Comparison of ENCODE assay signal across 15 mouse cellular contexts in the genomic region with DNA sequence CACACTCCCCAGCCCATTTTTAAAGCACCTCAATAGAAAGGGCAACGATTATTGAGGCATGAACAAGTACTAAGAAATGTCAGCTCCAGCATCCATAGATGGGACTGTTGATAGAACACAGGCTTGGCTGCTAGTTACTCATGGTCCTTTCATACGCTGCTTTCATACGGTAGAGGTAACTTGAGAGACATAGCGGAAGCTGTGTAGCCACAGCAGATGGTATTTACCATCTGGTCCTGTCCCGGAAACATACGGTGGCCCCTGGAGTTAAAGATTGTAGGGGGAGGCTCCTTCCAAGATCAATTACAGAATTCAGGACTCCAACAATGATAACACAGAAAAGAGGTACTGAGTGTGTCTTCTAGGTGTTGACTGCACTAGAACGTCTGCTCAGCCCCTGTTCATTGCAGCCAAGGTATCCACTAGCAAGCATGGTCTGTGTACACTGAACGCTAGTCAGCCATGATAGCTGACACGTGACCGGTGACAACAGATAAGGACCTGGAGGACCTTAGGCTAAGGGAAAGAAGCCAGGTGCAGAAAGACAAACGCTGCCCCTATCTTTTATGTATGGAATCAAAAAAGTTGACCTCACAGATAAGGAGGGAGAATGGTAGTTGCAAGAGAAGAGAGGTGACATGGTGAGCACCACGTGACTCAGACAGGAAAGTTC. TPM values are rescaled to one million over a fixed set of nuclear protein-coding genes. Genes with fewer than 3 reads are reported as not detected.
DNase-seq lines count a peak whose midpoint lies in the region; ATAC-seq and TF ChIP-seq lines count a peak whose summit lies in the region.
"Had no signal": no experiment of that assay in that cellular context is flagged by ENCODE, and none has a peak within 500 bp of the region (broad histone marks: within the 10 kb centered on the region; RNA-seq: fewer than 3 reads in every experiment).

No protein-coding gene starts in this region.

- H3K4me1 ChIP-seq in forebrain, embryonic 14.5 days (ENCODE audit: control insufficient read depth, insufficient read depth, low read length), result peaks cover 30% of the 10 kb centered on the region
- H3K4me1 ChIP-seq in intestine, embryonic 15.5 days (replicated peaks), result no peaks in the 10 kb centered on the region
- H3K4me1 ChIP-seq in neural tube, embryonic 13.5 days (replicated peaks), result peaks cover 30% of the 10 kb centered on the region
- H3K4me1 ChIP-seq: liver, embryonic 13.5 days had no signal

- no peaks in the 10 kb centered on the region for H3K9me3 ChIP-seq in forebrain, embryonic 14.5 days (replicated peaks; ENCODE audit: control insufficient read depth, low read length)
- H3K9me3 ChIP-seq in intestine, embryonic 15.5 days, result no peaks in the 10 kb centered on the region
- no peaks in the 10 kb centered on the region for H3K9me3 ChIP-seq in neural tube, embryonic 13.5 days
- H3K9me3 ChIP-seq: liver, embryonic 13.5 days had no signal

- H3K27me3 ChIP-seq in forebrain, embryonic 14.5 days (replicated peaks; ENCODE audit: control insufficient read depth, insufficient read depth, low read length), result no peaks in the 10 kb centered on the region
- H3K27me3 ChIP-seq in intestine, embryonic 15.5 days (replicated peaks), result no peaks in the 10 kb centered on the region
- no peaks in the 10 kb centered on the region for H3K27me3 ChIP-seq in neural tube, embryonic 13.5 days
- H3K27me3 ChIP-seq: liver, embryonic 13.5 days had no signal

- no peak overlapping the region; the same call in 1 of the 2 replicates for H3K9ac ChIP-seq in forebrain, embryonic 14.5 days (ENCODE audit: low read length)
- H3K9ac ChIP-seq in intestine, embryonic 15.5 days, result no peak overlapping the region
- no peak overlapping the region for H3K9ac ChIP-seq in neural tube, embryonic 13.5 days
- H3K9ac ChIP-seq: liver, embryonic 13.5 days had no signal

- peaks cover 18% of the 10 kb centered on the region; the same call in 1 of the 2 replicates for H3K36me3 ChIP-seq in forebrain, embryonic 14.5 days (ENCODE audit: control insufficient read depth, insufficient read depth, low read length)
- peaks cover 3% of the 10 kb centered on the region; the same call in 1 of the 2 replicates for H3K36me3 ChIP-seq in intestine, embryonic 15.5 days
- peaks cover 4% of the 10 kb centered on the region; the same call in 1 of the 2 replicates for H3K36me3 ChIP-seq in neural tube, embryonic 13.5 days

- no peak overlapping the region for H3K4me2 ChIP-seq in forebrain, embryonic 14.5 days (ENCODE audit: low read length)
- H3K4me2 ChIP-seq in intestine, embryonic 15.5 days (replicated peaks), result no peak overlapping the region
- no peak overlapping the region for H3K4me2 ChIP-seq in neural tube, embryonic 13.5 days
- H3K4me2 ChIP-seq: liver, embryonic 13.5 days had no signal

- no peak overlapping the region for H3K4me3 ChIP-seq in forebrain, embryonic 14.5 days (ENCODE audit: low read depth, low read length)
- H3K4me3 ChIP-seq in intestine, embryonic 15.5 days (replicated peaks), result no peak overlapping the region
- no peak overlapping the region for H3K4me3 ChIP-seq in neural tube, embryonic 13.5 days
- H3K4me3 ChIP-seq: liver, embryonic 13.5 days had no signal

- WGBS in forebrain, embryonic 14.5 days, result 51% methylated on average over 12 of the region's 12 CpGs
- WGBS in intestine, embryonic 15.5 days, result 72% methylated on average over 12 of the region's 12 CpGs
- WGBS in neural tube, embryonic 13.5 days, result 65% methylated on average over 12 of the region's 12 CpGs

- TF ChIP-seq CTCF in brain, embryonic 14.5 days (IDR thresholded peaks at IDR 0.05; ENCODE audit: borderline replicate concordance, extremely low read depth, insufficient read depth, insufficient read length), result no peak

- H3K27ac ChIP-seq in forebrain, embryonic 14.5 days (ENCODE audit: low read depth, low read length), result peak overlapping the region; percentile 97
- H3K27ac ChIP-seq in intestine, embryonic 15.5 days, result no peak overlapping the region
- peak overlapping the region; percentile 75 for H3K27ac ChIP-seq in neural tube, embryonic 13.5 days (replicated peaks)
- H3K27ac ChIP-seq: liver, embryonic 13.5 days had no signal

- DNase-seq in brain, embryonic 14.5 days (ENCODE audit: low read depth), result peak; percentile 87
- DNase-seq in forebrain, embryonic 14.5 days (ENCODE audit: low spot score), result peak; percentile 80
- no peak for DNase-seq in cerebellum, adult 8-10 months
- DNase-seq: adrenal gland, postnatal 36 days; cerebellum, adult 9-10 months; heart, adult 18-20 months; heart, postnatal 36 days; kidney, postnatal 10 days; liver, embryonic 13.5 days; lung, postnatal 14 days; thymus, postnatal 4 days had no signal

- peak; percentile 56 for ATAC-seq in forebrain, embryonic 14.5 days
- ATAC-seq in intestine, embryonic 15.5 days, result peak; percentile 68
- ATAC-seq in neural tube, embryonic 13.5 days (ENCODE audit: low read depth), result no peak
- no peak for ATAC-seq in erythroid progenitor cell, adult 5-6 weeks (replicated peaks; ENCODE audit: low FRiP score, poor library complexity, severe bottlenecking)
- ATAC-seq in erythroblast, adult 5-6 weeks (replicated peaks; ENCODE audit: low FRiP score, poor library complexity, severe bottlenecking), result no peak

- no peak for TF ChIP-seq POLR2A in brain, embryonic 14.5 days (IDR thresholded peaks at IDR 0.05; ENCODE audit: borderline replicate concordance, extremely low read depth, insufficient read depth, insufficient read length, poor library complexity, severe bottlenecking)

RNA-seq across cellular contexts. Expression of gene Rars, which starts 23.2 kb away (rescaled TPM):
- polyA plus RNA-seq in brain, embryonic 14.5 days (2012; rRNA removed), result 56.4 and 57.1 TPM in 2 replicates
- polyA plus RNA-seq in forebrain, embryonic 14.5 days (2014; fragmentation: Nextera tagmentation; extraction: Ambion mirVana), result 83.2 and 86.7 TPM in 2 replicates
- polyA plus RNA-seq in intestine, embryonic 15.5 days (2015; fragmentation: Nextera tagmentation; extraction: Ambion mirVana), result 118 and 122 TPM in 2 replicates
- 73.9 and 78.9 TPM in 2 replicates for polyA plus RNA-seq in neural tube, embryonic 13.5 days (2015; fragmentation: Nextera tagmentation; extraction: Ambion mirVana)
- 30.6 and 35.6 TPM in 2 replicates for total RNA-seq in erythroid progenitor cell, adult 5-6 weeks (2015; ENCODE audit: low replicate concordance)
- total RNA-seq in erythroid progenitor cell, adult 5-6 weeks (2017; ENCODE audit: low replicate concordance), result 21.6 and 36.3 TPM in 2 replicates
- 20.9 and 22.2 TPM in 2 replicates for total RNA-seq in erythroblast, adult 5-6 weeks (2015; ENCODE audit: low replicate concordance)
- total RNA-seq in erythroblast, adult 5-6 weeks (2017; ENCODE audit: low replicate concordance), result 24.7 and 25.4 TPM in 2 replicates

RNA-seq across cellular contexts. Expression of gene Fbll1, which starts 58.8 kb away (rescaled TPM):
- polyA plus RNA-seq in brain, embryonic 14.5 days (2012; rRNA removed), result 82.5 and 83.9 TPM in 2 replicates
- 6.7 and 12.4 TPM in 2 replicates for polyA plus RNA-seq in forebrain, embryonic 14.5 days (2014; fragmentation: Nextera tagmentation; extraction: Ambion mirVana)
- polyA plus RNA-seq in intestine, embryonic 15.5 days (2015; fragmentation: Nextera tagmentation; extraction: Ambion mirVana), result 0.57 and 0.77 TPM in 2 replicates
- 24.2 and 24.8 TPM in 2 replicates for polyA plus RNA-seq in neural tube, embryonic 13.5 days (2015; fragmentation: Nextera tagmentation; extraction: Ambion mirVana)
- not detected in 2 replicates for total RNA-seq in erythroid progenitor cell, adult 5-6 weeks (2015; ENCODE audit: low replicate concordance)
- not detected in 2 replicates for total RNA-seq in erythroid progenitor cell, adult 5-6 weeks (2017; ENCODE audit: low replicate concordance)
- not detected in 2 replicates for total RNA-seq in erythroblast, adult 5-6 weeks (2015; ENCODE audit: low replicate concordance)
- total RNA-seq in erythroblast, adult 5-6 weeks (2017; ENCODE audit: low replicate concordance), result not detected in 2 replicates
- total RNA-seq: heart, adult 18-20 months; heart, postnatal 36 days had no signal
- polyA plus RNA-seq: liver, embryonic 13.5 days had no signal

Comparison
In these comparisons a context has a peak if more than half of its experiments do, and no peak if none do; other contexts are left out.
1. ATAC-seq: peak in forebrain, embryonic 14.5 days (single experiment) and intestine, embryonic 15.5 days (single experiment); none in neural tube, embryonic 13.5 days (single experiment), erythroid progenitor cell, adult 5-6 weeks (single experiment) and erythroblast, adult 5-6 weeks (single experiment).